Mouse (Mus musculus) adrenal gland (tissue): Measurements from ENCODE around the gene Glrx5.

Experiments used
- intact Hi-C: fragments of 180-260 bp; cut with DNase I; formaldehyde crosslinking; loops from one replicate; pipeline ENCODE4 v1.15.1; 2025

Glrx5 gene

DNA sequence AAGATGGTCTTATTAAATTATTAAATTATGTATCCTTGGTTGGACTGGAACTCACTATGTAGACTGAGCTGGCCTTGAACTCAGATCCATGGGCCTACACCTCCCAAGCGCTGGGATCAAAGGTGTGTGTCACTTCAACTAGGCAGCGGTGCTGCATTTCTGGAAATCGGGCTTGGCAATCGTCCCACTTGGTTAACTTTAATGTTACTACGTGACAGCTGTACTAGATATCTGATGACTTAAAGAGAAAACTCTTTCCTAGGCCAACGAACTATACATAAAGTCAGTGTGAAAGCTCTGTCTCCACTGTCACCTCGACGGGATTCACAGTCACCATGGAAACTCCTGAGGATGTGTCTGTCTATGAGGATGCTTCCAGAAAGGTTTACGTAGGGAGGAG lies 2.6 kb upstream of the Glrx5 start:
- intact Hi-C loops: loop anchor here (10.0 kb wide), 2 partner anchors 195 to 275 kb away; partner anchors contain the start of gene Dicer1

DNA sequence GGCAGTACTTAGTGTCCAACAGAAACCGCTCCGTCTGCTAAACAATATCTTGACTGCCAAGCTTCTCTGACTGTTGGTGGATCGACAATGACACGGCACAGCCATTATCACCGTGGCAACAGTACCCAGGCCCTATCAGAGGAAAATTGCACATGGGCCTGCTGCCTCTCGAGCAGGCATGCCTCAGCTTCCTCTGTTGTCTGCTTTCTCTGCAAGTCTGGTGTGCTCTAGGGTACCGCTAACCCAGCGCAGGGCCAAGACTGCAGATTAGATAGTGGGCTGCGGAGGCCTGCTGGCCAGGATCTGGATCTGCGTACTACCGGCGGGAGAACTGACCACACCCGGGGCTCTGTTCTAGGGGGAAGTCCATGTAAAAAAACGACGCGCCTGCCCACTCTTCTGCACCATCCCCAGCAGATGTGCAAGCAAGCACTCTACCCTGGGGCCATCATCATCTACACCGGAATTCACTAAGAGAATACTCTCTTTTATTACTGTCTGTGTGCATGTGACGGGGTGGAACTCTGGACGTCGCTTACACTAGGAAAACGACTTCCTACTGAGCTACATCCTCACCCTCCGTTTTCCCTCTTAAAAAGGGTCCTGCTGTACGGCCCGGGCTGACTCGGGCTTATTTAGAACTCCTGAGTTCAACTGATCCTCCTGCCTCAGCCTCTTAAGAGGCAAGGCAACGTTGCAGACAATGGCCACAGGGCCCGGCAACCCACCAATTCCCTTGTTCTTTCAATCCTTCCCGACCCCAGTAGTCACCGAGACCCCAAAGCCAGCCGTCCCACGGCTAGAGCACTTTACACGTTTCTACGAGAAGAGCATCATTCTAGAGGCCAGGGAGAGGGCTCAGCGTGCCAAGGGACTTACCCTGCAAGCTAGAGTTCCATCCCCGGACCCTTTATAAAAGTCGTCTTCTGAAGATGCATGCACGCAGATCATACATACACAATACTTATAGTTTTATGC lies 1.1 kb upstream of the Glrx5 start:
- intact Hi-C loops: loop anchor here (10.0 kb wide), 1 partner anchor 277 kb away; the partner anchor contains the start of gene Dicer1

DNA sequence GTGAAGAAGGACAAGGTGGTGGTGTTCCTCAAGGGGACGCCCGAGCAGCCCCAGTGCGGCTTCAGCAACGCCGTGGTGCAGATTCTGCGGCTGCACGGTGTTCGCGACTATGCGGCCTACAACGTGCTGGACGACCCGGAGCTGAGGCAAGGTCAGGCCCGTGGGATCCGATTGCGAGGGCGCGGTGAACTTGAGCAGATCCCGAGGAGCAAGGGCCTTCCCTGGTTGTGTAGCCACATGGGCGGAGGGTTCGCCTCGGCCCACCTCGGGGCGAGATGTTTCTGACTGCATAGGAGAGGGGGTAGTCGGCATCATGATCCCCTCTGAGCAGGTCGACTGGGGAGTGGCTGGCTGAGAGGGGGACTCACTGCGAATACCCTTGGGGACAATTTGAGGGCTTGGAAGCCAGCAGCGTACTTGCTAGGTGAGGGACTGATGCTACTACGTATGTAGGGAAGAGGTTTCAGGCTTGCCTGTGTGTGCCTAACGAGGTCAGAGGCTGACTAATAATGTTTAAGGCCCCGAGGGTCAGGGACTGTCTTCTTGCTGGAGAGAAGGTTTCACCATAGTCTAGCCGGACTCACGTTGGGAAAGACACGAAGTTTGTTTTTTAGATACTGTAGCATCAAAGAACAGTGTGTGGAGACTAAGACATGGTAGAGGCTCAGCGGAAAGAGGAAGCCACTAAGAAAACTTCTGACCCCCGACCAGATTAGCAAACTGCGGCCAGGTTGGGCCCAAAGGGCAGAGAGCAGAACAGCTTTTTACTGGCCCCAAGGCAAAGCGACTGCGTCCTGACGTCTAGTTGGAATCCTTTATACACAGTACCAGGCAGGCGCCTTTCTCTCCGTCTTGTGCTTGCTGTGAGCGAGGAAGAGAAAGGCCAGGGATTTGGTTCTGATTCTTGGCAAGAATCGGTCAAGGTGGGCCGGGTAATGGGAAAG lies 616 bp downstream of the Glrx5 start:
- intact Hi-C loops: loop anchor here (10.0 kb wide), 1 partner anchor 278 kb away; the partner anchor contains the start of gene Dicer1

DNA sequence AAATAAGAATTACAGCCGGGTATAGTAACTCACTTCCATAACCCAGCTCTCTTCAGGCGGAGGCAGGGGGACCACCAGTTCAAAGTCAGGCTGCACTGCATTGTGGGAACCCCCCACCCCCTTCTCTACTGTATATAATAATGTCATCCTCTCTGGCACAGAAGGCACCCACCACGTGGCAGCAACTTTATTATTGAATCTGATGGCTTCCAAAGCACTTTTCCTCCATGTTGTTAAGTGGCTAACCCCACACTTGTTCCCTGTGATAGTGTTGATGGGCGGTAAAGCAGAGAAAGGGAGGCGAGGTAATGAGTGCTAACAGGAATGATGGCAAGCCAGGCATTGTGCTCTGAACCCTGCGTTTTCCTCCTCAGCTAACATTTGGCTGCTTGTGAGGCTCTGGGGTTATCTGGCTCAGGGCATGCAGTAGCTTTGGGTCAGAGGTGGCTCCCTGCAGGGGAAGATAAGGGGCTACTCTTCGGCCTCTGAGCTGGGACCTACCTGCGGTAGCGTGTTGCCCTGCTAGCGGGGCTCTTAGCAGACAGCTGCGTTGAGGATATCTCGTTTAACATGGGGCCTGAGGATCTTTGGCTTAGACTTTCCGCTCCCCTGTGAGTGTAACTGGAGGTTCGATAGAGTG lies 1.8 kb downstream of the Glrx5 start:
- intact Hi-C loops: loop anchor here (10.0 kb wide), 1 partner anchor 279 kb away; the partner anchor contains the start of gene Dicer1

DNA sequence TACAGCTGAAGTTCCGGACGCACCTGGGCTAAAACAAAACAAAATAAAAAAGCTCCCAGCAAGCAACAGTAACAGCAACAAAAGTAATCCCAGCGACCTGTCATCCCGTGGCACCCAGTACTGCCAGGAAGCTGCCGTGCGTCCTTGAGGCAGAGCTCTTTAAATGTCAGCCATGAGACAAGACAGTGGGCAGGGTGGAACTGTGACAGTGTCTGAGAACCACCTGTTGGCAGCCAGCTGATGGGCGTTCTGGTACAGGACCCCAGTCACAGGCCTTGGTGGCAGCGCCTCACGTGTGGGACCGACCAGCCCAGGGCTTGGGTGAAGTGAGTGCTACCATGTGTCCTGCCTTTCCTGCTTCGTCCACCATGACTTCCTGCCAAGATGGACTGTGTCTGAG lies 5.7 kb downstream of the Glrx5 start:
- intact Hi-C loops: loop anchor here (10.0 kb wide), 1 partner anchor 283 kb away; the partner anchor contains the start of gene Dicer1

DNA sequence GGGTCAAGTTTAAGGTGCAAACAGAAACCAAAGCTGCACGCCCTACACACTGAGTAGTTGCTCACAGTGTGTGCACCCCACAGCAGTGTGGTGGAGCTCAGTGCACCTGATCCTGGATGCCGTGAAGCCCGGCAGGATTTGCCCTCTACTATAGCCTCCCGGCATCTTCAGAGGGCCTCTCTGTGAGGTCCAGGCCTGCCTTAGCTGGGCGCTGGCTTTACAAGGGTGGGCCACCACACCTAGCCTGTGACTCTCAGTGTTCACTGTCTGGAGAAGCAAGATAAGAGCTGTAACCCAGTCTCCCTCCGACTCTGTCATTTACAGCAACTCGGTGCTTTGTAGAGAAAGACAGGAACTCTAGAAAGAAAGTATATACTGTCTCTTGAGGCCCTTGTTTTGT lies 6.4 kb downstream of the Glrx5 start:
- intact Hi-C loops: loop anchor here (10.0 kb wide), 1 partner anchor 284 kb away; the partner anchor contains the start of gene Dicer1

DNA sequence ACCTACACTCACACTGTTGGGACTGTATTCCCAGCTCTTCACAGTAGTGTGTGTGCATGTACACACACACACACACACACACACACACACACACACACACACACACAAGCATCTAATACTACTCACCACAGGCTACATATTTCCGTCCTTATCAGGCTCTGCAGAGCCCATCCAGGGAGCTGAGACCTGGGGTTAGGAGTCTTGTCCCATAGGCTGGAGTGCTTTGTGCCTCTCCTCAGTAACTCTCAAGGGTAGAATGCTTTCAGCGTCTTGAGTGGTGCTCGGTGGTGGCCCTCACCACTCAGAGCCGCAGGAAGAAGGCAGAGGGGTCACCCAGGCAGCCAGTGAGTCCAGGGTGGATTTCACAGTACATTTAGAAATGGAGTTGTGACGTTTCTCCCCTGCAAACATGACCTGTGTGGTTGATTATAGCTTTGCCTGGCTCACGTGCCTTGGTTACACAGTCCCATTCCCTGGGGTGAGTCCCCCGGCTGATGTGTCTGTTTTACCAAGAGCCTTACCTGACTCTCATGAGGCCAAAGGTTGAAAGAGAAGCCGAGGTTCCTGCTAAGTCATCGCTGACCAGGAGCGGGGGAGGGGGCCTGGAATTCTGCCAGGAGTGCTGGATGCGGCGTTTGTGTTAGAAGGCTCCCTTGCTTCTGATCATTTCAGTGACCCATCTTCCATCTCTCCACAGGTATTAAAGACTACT lies 7.2 kb downstream of the Glrx5 start:
- intact Hi-C loops: loop anchor here (10.0 kb wide), 1 partner anchor 285 kb away; the partner anchor contains the start of gene Dicer1

DNA sequence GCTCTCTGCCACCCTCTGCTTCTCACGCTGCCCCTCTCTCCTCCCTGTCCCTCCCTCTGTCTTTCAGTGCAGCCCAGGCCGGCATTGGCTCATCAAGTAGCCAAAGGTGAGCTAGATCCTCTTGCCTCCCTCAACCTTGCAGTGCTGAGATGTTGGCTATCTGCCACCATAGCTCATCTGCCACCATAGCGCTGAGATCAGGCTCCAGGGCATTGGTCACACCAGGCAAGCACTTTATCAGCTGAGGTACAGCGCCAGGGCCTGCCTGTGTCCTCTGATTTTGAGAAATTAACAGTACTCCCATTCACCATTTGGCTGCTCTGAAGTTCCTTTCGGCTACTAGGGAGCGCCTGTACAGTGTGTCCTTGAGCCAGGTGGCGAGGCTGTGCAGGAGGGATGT lies 8.5 kb downstream of the Glrx5 start:
- intact Hi-C loops: no loop called here

DNA sequence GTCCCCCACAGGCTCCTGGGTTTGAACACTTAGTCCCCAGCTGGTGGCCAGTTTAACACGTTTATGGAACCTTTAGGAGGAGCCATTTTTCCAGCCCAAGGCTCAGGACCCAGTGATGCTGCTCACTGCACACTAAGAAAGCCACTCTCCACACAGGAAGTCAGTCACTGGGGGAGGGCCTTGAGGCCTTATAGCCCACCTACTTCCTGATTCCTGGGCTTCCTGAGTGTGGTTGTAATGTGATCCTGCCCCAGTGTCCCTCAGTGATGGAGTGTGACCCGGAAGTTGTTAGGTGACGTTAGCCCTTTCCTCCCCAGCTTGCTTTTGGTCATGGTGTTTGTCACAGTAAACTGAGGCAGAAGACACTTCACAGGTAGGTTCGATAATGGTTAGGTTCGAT lies 10.6 kb downstream of the Glrx5 start:
- intact Hi-C loops: no loop called here

DNA sequence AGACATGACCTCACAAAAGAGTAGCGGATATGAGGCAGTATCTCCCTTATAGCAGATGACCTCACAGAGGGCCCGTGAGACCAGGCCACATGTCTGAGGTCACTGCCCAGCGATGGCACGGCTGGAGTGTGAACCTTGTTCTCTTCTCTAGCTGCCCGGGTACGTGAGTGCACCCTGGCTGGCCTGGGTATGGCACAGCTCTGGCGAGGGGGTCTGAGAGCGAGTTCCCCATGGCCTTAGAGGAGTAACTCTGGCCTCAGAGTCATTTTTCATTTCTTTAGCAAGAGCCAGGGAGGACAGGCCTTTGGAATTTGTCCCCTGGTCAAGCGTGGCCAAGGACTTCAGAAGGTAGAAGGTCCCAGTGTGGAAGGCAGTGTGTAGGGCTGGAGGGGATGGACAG lies 12.3 kb downstream of the Glrx5 start:
- intact Hi-C loops: no loop called here

DNA sequence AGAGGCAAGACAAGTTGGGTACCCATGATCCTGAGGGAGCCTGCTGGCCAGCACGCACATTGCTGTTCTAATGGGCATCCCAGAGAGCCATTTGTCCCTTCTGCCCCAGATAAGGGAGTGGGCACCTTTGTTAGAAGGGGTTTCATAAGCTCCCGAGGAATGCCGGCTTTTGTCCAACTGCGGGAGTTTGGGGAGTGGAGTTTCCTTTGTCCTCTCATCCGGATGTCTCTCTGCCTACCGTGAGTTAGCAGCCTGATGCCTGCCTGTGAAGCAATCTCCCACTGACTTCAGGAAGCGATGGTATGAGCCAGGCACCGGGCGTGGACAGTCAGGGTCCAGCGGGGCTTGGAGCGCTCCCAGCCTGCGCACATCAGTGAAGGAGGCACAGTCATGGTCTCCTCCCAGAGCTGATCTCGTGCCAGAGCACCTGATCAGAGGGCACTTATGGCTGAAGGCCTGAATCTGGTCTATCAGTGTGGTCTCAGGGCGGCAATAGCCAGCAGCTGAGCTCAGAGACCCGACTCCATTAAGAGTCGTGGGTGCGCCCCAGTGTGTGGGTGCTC lies 15.9 kb downstream of the Glrx5 start:
- intact Hi-C loops: no loop called here

DNA sequence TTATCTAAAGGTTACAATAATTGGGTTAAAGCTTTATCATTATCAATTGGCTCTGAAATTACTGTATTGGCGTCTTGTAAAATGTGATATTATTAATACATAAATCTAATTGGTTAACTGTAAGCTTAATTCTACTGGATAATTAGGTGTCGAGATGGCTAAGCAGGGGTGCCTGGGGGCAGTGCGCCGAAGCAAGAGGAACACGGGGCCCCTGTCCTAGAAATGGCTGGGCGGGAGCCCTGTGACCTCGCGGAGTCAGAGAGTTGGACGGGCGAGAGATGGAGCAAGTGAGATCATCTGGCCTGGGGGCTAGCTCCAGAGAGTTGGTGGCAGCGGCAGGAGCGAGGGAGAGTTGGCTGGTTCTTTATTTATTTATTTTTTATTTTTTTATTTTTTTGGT lies 17.3 kb downstream of the Glrx5 start:
- intact Hi-C loops: loop anchor here (10.0 kb wide), 3 partner anchors 55 to 375 kb away; partner anchors contain the start of gene Tcl1b5

DNA sequence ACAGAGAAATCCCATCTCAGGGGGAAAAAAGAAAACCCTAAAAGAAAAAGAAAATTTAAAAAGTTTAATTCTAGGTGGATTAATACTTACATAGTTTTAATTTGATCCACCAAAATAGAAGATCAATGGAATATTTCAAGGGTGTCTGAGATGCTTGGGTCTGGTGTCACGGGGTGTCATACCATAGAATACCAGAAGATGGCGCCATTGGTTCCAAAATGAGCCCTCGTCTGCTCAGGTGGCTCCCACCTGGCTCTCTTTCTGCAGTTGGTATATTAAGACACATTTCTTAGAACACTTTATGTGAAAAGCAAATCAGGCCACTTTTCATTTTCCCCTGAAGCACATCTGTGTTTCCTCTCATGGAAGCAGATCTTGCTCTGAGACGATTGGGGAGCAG lies 18.4 kb downstream of the Glrx5 start:
- intact Hi-C loops: loop anchor here (10.0 kb wide), 3 partner anchors 54 to 374 kb away; partner anchors contain the start of gene Tcl1b5

DNA sequence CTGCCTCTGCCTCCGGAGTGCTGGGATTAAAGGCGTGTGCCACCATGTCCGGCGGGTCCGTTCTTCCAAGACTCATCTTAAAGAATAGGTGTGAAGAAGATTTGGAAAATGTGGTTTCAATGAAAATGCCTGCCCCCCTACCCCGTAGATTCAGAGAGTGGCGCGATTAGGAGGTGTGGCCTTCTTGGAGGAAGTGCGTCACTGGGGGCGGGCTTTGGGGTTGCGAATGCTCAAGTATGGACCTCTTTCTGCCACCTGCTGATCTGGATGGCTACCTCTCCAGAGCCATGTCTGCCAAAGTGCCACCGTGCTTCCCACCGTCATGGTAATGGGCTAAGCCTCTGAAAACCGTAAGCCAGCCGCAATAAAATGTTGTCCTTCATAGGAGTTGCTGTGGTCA lies 21.6 kb downstream of the Glrx5 start:
- intact Hi-C loops: loop anchor here (10.0 kb wide), 3 partner anchors 51 to 371 kb away; partner anchors contain the start of gene Tcl1b5

DNA sequence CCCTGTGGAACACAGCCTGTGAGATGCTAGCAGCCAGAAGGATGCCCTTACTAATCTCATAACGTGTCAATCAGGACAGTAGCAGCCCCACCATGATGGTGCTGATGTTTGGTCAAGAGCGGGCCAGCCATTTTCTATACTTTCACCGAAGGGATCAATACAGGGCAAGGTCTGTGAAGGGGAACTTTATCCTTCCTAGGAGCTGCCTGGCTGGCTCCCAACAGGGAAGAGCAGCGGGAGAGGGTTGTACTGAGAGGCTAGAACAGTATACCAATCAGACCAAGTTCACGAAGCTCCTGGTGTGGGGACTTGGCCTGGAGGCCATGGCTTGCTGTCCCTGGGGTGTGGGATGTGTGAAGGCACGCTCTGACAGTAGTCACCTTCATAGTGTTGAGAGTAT lies 22.8 kb downstream of the Glrx5 start:
- intact Hi-C loops: loop anchor here (10.0 kb wide), 3 partner anchors 49 to 369 kb away; partner anchors contain the start of gene Tcl1b5

DNA sequence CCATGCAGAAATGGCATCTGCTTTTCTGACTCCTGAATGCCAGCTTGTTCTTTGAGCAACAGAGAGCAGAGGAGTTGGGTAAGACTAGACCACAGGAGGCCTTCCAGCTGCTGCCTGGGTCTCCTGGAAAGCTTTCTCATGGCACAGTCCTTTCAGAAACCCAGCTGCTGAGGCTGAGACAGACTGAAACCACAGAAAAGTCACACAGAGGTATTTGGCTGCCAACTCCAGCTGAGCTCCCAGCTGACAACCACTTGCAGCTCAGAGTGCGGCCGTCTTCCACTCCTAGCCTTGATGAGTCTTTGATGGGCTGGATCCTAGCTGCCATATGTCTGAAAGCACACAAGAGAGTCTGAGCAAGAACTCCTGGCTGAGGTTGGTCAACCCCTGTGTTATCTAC lies 27.5 kb downstream of the Glrx5 start:
- intact Hi-C loops: no loop called here

DNA sequence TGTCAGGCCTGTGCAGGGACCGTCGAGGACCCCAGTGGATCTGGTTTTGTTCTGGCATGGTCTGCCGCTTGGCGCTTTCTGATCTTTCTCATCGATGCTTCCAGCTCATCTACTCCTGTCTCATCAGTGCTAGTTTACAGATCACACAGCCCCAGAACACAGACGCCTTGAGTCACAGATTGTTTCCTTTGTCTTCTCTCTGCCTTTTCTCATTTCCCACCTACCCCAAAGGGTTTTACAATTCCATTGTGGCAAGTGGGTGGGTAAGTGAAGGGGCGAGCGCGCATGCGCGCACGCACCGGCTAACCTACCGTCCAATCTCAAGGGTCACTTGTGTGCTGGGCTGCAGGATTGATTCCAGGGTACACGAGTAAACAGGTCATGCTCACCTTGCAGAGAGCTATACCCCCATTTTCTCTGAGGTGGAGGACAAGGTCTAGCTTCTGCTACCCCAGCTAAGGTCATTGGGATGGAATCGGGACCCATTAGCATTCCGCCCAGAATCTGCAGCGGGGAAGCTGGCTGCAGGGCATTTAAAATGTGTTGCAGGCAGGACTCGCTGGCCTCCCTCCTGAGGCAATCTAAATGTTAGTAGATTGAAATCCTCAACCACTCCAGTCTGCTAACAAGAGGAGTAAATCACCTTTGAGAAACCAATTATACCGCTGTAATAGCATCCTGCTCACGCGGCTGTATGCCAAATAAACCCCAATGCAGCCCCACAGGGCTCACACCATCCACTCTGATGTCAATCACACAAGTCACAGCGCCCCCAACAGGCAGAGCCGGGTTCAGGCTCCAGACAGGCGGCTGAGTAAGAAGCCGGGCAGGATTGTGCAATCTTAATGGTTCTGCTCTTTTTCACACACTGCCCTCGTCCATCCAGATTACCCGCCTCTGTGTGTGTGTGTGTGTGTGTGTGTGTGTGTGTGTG lies 31.0 kb downstream of the Glrx5 start:
- intact Hi-C loops: no loop called here

DNA sequence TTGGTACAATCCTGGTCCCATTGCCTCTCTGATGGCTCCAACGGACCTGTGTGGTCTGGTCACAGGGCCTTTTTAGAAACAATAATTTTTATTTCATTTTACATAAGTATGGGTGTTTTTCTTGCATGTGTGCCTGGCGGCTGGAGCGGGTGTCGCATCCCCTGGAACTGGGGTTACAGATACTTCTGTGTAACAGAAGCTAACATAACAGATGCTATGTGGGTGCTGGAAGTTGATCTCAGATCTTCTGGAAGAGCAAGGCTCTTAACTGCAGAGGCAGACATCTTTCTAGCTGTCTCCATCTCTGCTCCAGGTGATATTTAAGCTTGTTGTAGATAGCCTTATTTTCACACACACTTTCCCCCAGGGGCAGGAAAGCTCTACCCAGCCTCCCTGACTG lies 31.7 kb downstream of the Glrx5 start:
- intact Hi-C loops: no loop called here
